Mouse (Mus musculus): ENCODE measurements around the gene Olfr348. TPM values are rescaled to one million over a fixed set of nuclear protein-coding genes. Genes with fewer than 3 reads are reported as not detected.

The Olfr348 gene
- total RNA-seq (2021), result not detected
- polyA plus RNA-seq (2012; rRNA removed), result not detected in 2 replicates
- long read RNA-seq, result 0 reads

- no peak for DNase-seq
Measured at GRCm38 (mm10) chr2:36783976-36784375, at the start of gene Olfr348. TSS of gene Olfr348 (plus strand) at chr2:36784276.

GRCm38 (mm10) chr2:36736226-36736625, 47.9 kb upstream of the Olfr348 start:
- no peak for DNase-seq

GRCm38 (mm10) chr2:36790238-36790637, 6.2 kb downstream of the Olfr348 start, which contains the start of gene Olfr50:
TSS of gene Olfr50 (plus strand) at chr2:36790538.
- no peak for DNase-seq

- no peak for DNase-seq
Measured at GRCm38 (mm10) chr2:36816932-36817331, 32.9 kb downstream of the Olfr348 start, which contains the start of gene Olfr3. TSS of gene Olfr3 (minus strand) at chr2:36817032.

Other genes starting within 250 kb of the Olfr348 start
- gene Olfr344, start 217.6 kb upstream of the Olfr348 start, total RNA-seq (2021), result not detected
- not detected in 2 replicates for gene Olfr344, start 217.6 kb upstream of the Olfr348 start, polyA plus RNA-seq (2012; rRNA removed)
- gene Olfr345, start 144.2 kb upstream of the Olfr348 start, total RNA-seq (2021), result not detected
- gene Olfr345, start 144.2 kb upstream of the Olfr348 start, polyA plus RNA-seq (2012; rRNA removed), result not detected in 2 replicates
- not detected for gene Olfr346, start 98.5 kb upstream of the Olfr348 start, total RNA-seq (2021)
- not detected in 2 replicates for gene Olfr346, start 98.5 kb upstream of the Olfr348 start, polyA plus RNA-seq (2012; rRNA removed)
- not detected for gene Olfr347, start 52.4 kb upstream of the Olfr348 start, total RNA-seq (2021)
- not detected in 2 replicates for gene Olfr347, start 52.4 kb upstream of the Olfr348 start, polyA plus RNA-seq (2012; rRNA removed)
- not detected for gene Olfr50, start 6.3 kb downstream of the Olfr348 start, total RNA-seq (2021)
- gene Olfr50, start 6.3 kb downstream of the Olfr348 start, polyA plus RNA-seq (2012; rRNA removed), result not detected in 2 replicates
- not detected for gene Olfr3, start 32.8 kb downstream of the Olfr348 start, total RNA-seq (2021)
- gene Olfr3, start 32.8 kb downstream of the Olfr348 start, polyA plus RNA-seq (2012; rRNA removed), result not detected in 2 replicates
- gene Olfr350, start 62.0 kb downstream of the Olfr348 start, total RNA-seq (2021), result not detected
- not detected in 2 replicates for gene Olfr350, start 62.0 kb downstream of the Olfr348 start, polyA plus RNA-seq (2012; rRNA removed)
- not detected for gene Olfr351, start 78.4 kb downstream of the Olfr348 start, total RNA-seq (2021)
- not detected in 2 replicates for gene Olfr351, start 78.4 kb downstream of the Olfr348 start, polyA plus RNA-seq (2012; rRNA removed)
- gene Olfr352, start 84.2 kb downstream of the Olfr348 start, total RNA-seq (2021), result not detected
- not detected in 2 replicates for gene Olfr352, start 84.2 kb downstream of the Olfr348 start, polyA plus RNA-seq (2012; rRNA removed)
- gene Olfr353, start 108.7 kb downstream of the Olfr348 start, total RNA-seq (2021), result not detected
- gene Olfr353, start 108.7 kb downstream of the Olfr348 start, polyA plus RNA-seq (2012; rRNA removed), result not detected in 2 replicates
- gene Olfr354, start 121.4 kb downstream of the Olfr348 start, total RNA-seq (2021), result not detected
- gene Olfr354, start 121.4 kb downstream of the Olfr348 start, polyA plus RNA-seq (2012; rRNA removed), result not detected in 2 replicates
- gene Olfr355, start 144.6 kb downstream of the Olfr348 start, total RNA-seq (2021), result not detected
- not detected in 2 replicates for gene Olfr355, start 144.6 kb downstream of the Olfr348 start, polyA plus RNA-seq (2012; rRNA removed)
- gene Olfr356, start 152.8 kb downstream of the Olfr348 start, total RNA-seq (2021), result not detected
- not detected in 2 replicates for gene Olfr356, start 152.8 kb downstream of the Olfr348 start, polyA plus RNA-seq (2012; rRNA removed)
- gene Olfr357, start 209.6 kb downstream of the Olfr348 start, total RNA-seq (2021), result not detected
- gene Olfr357, start 209.6 kb downstream of the Olfr348 start, polyA plus RNA-seq (2012; rRNA removed), result not detected in 2 replicates
- gene Olfr358, start 225.1 kb downstream of the Olfr348 start, total RNA-seq (2021), result not detected
- gene Olfr358, start 225.1 kb downstream of the Olfr348 start, polyA plus RNA-seq (2012; rRNA removed), result not detected in 2 replicates